Mouse (Mus musculus) G1E (cell line): ENCODE measurements at regions not wholly inside any gene's neighbourhood (a gene's known extent, or its start where the extent isn't known, plus 50 kb on each side); places are given as distances from the start of the nearest gene placed in this dataset.

ENCODE experiments used
- CTCF ChIP-seq: IDR thresholded peaks from 2 replicates; pipeline ENCODE4 v1.5.1; 2012; ENCODE audit warnings: low read depth, low read length, inconsistent platforms, mixed read lengths
- GATA1 ChIP-seq: IDR thresholded peaks from 2 replicates; pipeline ENCODE4 v1.6.1; 2012; ENCODE audit warnings: borderline replicate concordance, low read length, inconsistent platforms, mixed read lengths
- POLR2AphosphoS5 ChIP-seq: IDR thresholded peaks from 2 replicates; pipeline ENCODE4 v1.6.1; 2012; ENCODE audit warnings: low read depth, low read length, inconsistent platforms; ENCODE audit not compliant: insufficient replicate concordance
- TAL1 ChIP-seq: conservative IDR thresholded peaks from 2 replicates; pipeline ENCODE4 v1.6.1; 2012; ENCODE audit warnings: low read depth, low read length, inconsistent platforms, mixed read lengths

GRCm38 (mm10) chr5:111529096-111529495 lies 111.9 kb downstream of the Mn1 start:
- no peak for TF ChIP-seq CTCF
- no peak for TF ChIP-seq TAL1
- TF ChIP-seq GATA1 = no peak
- no peak for TF ChIP-seq POLR2AphosphoS5
